Mouse (Mus musculus): ENCODE measurements around the gene Smoc1.

Smoc1 gene

GRCm38 (mm10) chr12:81026277-81026994 is at the start of gene Smoc1:
Smoc1 (plus strand) TSS chr12:81026808.
- in situ Hi-C loops (cut with MboI, MseI): no loop called here

GRCm38 (mm10) chr12:80982326-80982725 is 44.3 kb upstream of the Smoc1 start:
- in situ Hi-C loops (cut with MboI, MseI): loop anchor here (5.0 kb wide), 1 partner anchor 205 kb away; no protein-coding TSS in a partner anchor

GRCm38 (mm10) chr12:80983695-80984094 is 42.9 kb upstream of the Smoc1 start:
- in situ Hi-C loops (cut with MboI, MseI): loop anchor here (5.0 kb wide), 1 partner anchor 204 kb away; no protein-coding TSS in a partner anchor

- in situ Hi-C loops (cut with MboI, MseI): loop anchor here in 1 of 2 experiments (5.0 kb wide), 1 partner anchor 416 kb away; no protein-coding TSS in a partner anchor
These were observed 40.0 kb upstream of the Smoc1 start for GRCm38 (mm10) chr12:80986628-80987027.

- in situ Hi-C loops (cut with MboI, MseI): loop anchor here in 1 of 2 experiments (5.0 kb wide), 1 partner anchor 414 kb away; no protein-coding TSS in a partner anchor
These were observed 38.3 kb upstream of the Smoc1 start for GRCm38 (mm10) chr12:80988286-80988685.

- in situ Hi-C loops (cut with MboI, MseI): no loop called here
These were observed 35.6 kb upstream of the Smoc1 start for GRCm38 (mm10) chr12:80990901-80991445.

GRCm38 (mm10) chr12:80991806-80992205 is 34.8 kb upstream of the Smoc1 start:
- in situ Hi-C loops (cut with MboI, MseI): no loop called here

- in situ Hi-C loops (cut with MboI, MseI): no loop called here
These were observed 34.0 kb upstream of the Smoc1 start for GRCm38 (mm10) chr12:80992540-80993122.

- in situ Hi-C loops (cut with MboI, MseI): no loop called here
These were observed 32.8 kb upstream of the Smoc1 start for GRCm38 (mm10) chr12:80993773-80994172.

- in situ Hi-C loops (cut with MboI, MseI): no loop called here
These were observed 31.3 kb upstream of the Smoc1 start for GRCm38 (mm10) chr12:80995326-80995725.

GRCm38 (mm10) chr12:80997652-80998051 is 29.0 kb upstream of the Smoc1 start:
- in situ Hi-C loops (cut with MboI, MseI): no loop called here

GRCm38 (mm10) chr12:80998528-80999221 is 27.9 kb upstream of the Smoc1 start:
- in situ Hi-C loops (cut with MboI, MseI): no loop called here

GRCm38 (mm10) chr12:81000924-81001323 is 25.7 kb upstream of the Smoc1 start:
- in situ Hi-C loops (cut with MboI, MseI): no loop called here

- in situ Hi-C loops (cut with MboI, MseI): no loop called here
These were observed 23.6 kb upstream of the Smoc1 start for GRCm38 (mm10) chr12:81002841-81003635.

- in situ Hi-C loops (cut with MboI, MseI): no loop called here
These were observed 16.8 kb upstream of the Smoc1 start for GRCm38 (mm10) chr12:81009813-81010212.

- in situ Hi-C loops (cut with MboI, MseI): no loop called here
These were observed 14.6 kb upstream of the Smoc1 start for GRCm38 (mm10) chr12:81011994-81012393.

- in situ Hi-C loops (cut with MboI, MseI): no loop called here
These were observed 13.1 kb upstream of the Smoc1 start for GRCm38 (mm10) chr12:81013496-81013895.

- in situ Hi-C loops (cut with MboI, MseI): no loop called here
These were observed 9.0 kb upstream of the Smoc1 start for GRCm38 (mm10) chr12:81017624-81018023.

GRCm38 (mm10) chr12:81018516-81019279 is 7.9 kb upstream of the Smoc1 start:
- in situ Hi-C loops (cut with MboI, MseI): no loop called here

- in situ Hi-C loops (cut with MboI, MseI): no loop called here
These were observed 7.2 kb upstream of the Smoc1 start for GRCm38 (mm10) chr12:81019280-81019935.
